Mouse (Mus musculus) c-Kit-positive CD71-positive TER-119-negative erythroid progenitor cells, embryonic 14.5 days (primary cell): ENCODE results near the gene Gm4177.
"Not testable (repeated sequence)": the region's sequence is repeated elsewhere in the genome, so short reads cannot be mapped to it uniquely, and the experiment has no call there.

Experiments
- DNase-seq: peaks from one replicate; pipeline ENCODE4 v3.0.0-alpha.2; 2013; ENCODE audit warnings: low read depth

Gm4177 gene

GRCm38 (mm10) chr7:21796628-21797027, at the start of gene Gm4177:
TSS of gene Gm4177 (minus strand) at chr7:21796728.
- DNase-seq = not testable (repeated sequence)

- DNase-seq = not testable (repeated sequence)
These were observed 47.6 kb upstream of the Gm4177 start, which contains the start of gene Gm5725 for GRCm38 (mm10) chr7:21844167-21844566. TSS of gene Gm5725 (minus strand) at chr7:21844267.

GRCm38 (mm10) chr7:21832051-21832450, 35.5 kb upstream of the Gm4177 start, which contains the start of gene Vmn1r135:
TSS of gene Vmn1r135 (plus strand) at chr7:21832351.
- DNase-seq = not testable (repeated sequence)

GRCm38 (mm10) chr7:21761375-21761774, 35.2 kb downstream of the Gm4177 start, which contains the start of gene Gm4175:
TSS of gene Gm4175 (minus strand) at chr7:21761475.
- DNase-seq = not testable (repeated sequence)
